Mouse (Mus musculus) mesoderm, embryonic 11.5 days (tissue): ENCODE measurements at regions not wholly inside any gene's neighbourhood (a gene's known extent, or its start where the extent isn't known, plus 50 kb on each side); places are given as distances from the start of the nearest gene placed in this dataset.

ENCODE experiments used
- DNase-seq: peaks from one replicate; pipeline ENCODE4 v3.0.0-alpha.2; 2012; ENCODE audit warnings: low read depth, low spot score

- no peak for DNase-seq
Measured at GRCm38 (mm10) chr5:103374162-103374561, 50.8 kb upstream of the Ptpn13 start.

GRCm38 (mm10) chr5:103373089-103373488 is 51.9 kb upstream of the Ptpn13 start:
- no peak for DNase-seq

- no peak for DNase-seq
Measured at GRCm38 (mm10) chr5:103370456-103370855, 54.5 kb upstream of the Ptpn13 start.

GRCm38 (mm10) chr5:103368993-103369392 is 56.0 kb upstream of the Ptpn13 start:
- no peak for DNase-seq

- DNase-seq, result no peak
Measured at GRCm38 (mm10) chr5:103367201-103367671, 57.8 kb upstream of the Ptpn13 start.

GRCm38 (mm10) chr5:103365700-103366448 is 59.1 kb upstream of the Ptpn13 start:
- DNase-seq, result no peak

- DNase-seq, result no peak
Measured at GRCm38 (mm10) chr5:103364791-103365699, 59.9 kb upstream of the Ptpn13 start.

GRCm38 (mm10) chr5:103360775-103361247 is 64.2 kb upstream of the Ptpn13 start:
- DNase-seq, result no peak

- no peak for DNase-seq
Measured at GRCm38 (mm10) chr5:103360360-103360759, 64.6 kb upstream of the Ptpn13 start.

- DNase-seq, result no peak
Measured at GRCm38 (mm10) chr5:103357558-103357957, 67.4 kb upstream of the Ptpn13 start.

- DNase-seq, result peak; percentile 25
Measured at GRCm38 (mm10) chr5:103356500-103356899, 68.5 kb upstream of the Ptpn13 start.

GRCm38 (mm10) chr5:103355372-103356300 is 69.4 kb upstream of the Ptpn13 start:
- peak; percentile 67 for DNase-seq

- no peak for DNase-seq
Measured at GRCm38 (mm10) chr5:103343869-103344268, 81.1 kb upstream of the Ptpn13 start.

GRCm38 (mm10) chr5:103341456-103341855 is 83.5 kb upstream of the Ptpn13 start:
- no peak for DNase-seq

GRCm38 (mm10) chr5:103340626-103341025 is 84.4 kb upstream of the Ptpn13 start:
- peak; percentile 70 for DNase-seq

- peak; percentile 68 for DNase-seq
Measured at GRCm38 (mm10) chr5:103336689-103337490, 88.1 kb upstream of the Ptpn13 start.

GRCm38 (mm10) chr5:103335916-103336688 is 88.9 kb upstream of the Ptpn13 start:
- peak; percentile 81 for DNase-seq

GRCm38 (mm10) chr5:103326412-103326811 is 98.6 kb upstream of the Ptpn13 start:
- DNase-seq, result no peak

- DNase-seq, result no peak
Measured at GRCm38 (mm10) chr5:103320341-103320740, 104.7 kb upstream of the Ptpn13 start.
